Mouse (Mus musculus): ENCODE measurements around the gene Speg. TPM values are rescaled to one million over a fixed set of nuclear protein-coding genes. Genes with fewer than 3 reads are reported as not detected.
A peak's percentile ranks its signal among the peaks of the same experiment; 100 is the strongest.

Speg gene
- polyA plus RNA-seq, 1 experiment, result 34.6 TPM

- Histone ChIP-seq H3K36me3 (ENCODE audit: control insufficient read depth, insufficient read depth, low read length) (no peaks in the 10 kb centered on the region), H3K27me3 (replicated peaks; ENCODE audit: control insufficient read depth, insufficient read depth, low read length) (no peaks in the 10 kb centered on the region; the same call in none of the 2 replicates), H3K4me1 (ENCODE audit: control insufficient read depth, insufficient read depth, low read length) (no peaks in the 10 kb centered on the region), H3K27ac (ENCODE audit: insufficient read depth, low read depth, low read length) (no peak overlapping the region), H3K4me3 (ENCODE audit: insufficient read depth, low read depth, low read length) (no peak overlapping the region)
- TF ChIP-seq POLR2A (IDR thresholded peaks at IDR 0.05; ENCODE audit: low read depth, low read length), result no peak
- TF ChIP-seq CTCF (conservative IDR thresholded peaks at IDR 0.05; ENCODE audit: insufficient read depth, insufficient read length, low read depth, low read length), result no peak
- DNase-seq, result no peak
- WGBS, result 77% methylated on average over 5 of the region's 5 CpGs
These were observed 76.8 kb downstream of the Speg start for GRCm38 (mm10) chr1:75451900-75452299.

DNA sequence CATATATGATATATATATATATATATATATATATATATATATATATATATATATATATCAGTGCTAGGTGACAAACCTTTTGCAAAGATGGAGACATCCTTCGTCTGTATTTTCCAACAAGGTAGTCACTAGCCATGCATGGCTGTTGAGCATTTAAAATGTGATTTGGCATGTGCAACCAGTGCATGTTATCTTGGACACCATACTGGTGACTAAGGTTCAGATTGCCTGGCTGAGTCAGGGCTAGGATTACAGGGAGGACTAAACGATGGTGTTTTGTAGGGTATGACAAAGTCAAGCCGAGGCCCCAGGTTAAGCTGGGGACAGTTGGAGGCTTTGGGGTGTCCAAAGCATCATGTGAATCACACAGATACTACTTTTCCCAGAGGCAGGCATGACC lies 80.3 kb downstream of the Speg start:
- Histone ChIP-seq H3K4me3 (ENCODE audit: insufficient read depth, low read depth, low read length) (no peak overlapping the region), H3K27me3 (replicated peaks; ENCODE audit: control insufficient read depth, insufficient read depth, low read length) (no peaks in the 10 kb centered on the region; the same call in none of the 2 replicates), H3K4me1 (ENCODE audit: control insufficient read depth, insufficient read depth, low read length) (no peaks in the 10 kb centered on the region), H3K27ac (ENCODE audit: insufficient read depth, low read depth, low read length) (no peak overlapping the region), H3K36me3 (ENCODE audit: control insufficient read depth, insufficient read depth, low read length) (no peaks in the 10 kb centered on the region)
- TF ChIP-seq CTCF (conservative IDR thresholded peaks at IDR 0.05; ENCODE audit: insufficient read depth, insufficient read length, low read depth, low read length) (no peak), POLR2A (IDR thresholded peaks at IDR 0.05; ENCODE audit: low read depth, low read length) (no peak)
- DNase-seq, result no peak
- 69% methylated on average over 3 of the region's 3 CpGs for WGBS

DNA sequence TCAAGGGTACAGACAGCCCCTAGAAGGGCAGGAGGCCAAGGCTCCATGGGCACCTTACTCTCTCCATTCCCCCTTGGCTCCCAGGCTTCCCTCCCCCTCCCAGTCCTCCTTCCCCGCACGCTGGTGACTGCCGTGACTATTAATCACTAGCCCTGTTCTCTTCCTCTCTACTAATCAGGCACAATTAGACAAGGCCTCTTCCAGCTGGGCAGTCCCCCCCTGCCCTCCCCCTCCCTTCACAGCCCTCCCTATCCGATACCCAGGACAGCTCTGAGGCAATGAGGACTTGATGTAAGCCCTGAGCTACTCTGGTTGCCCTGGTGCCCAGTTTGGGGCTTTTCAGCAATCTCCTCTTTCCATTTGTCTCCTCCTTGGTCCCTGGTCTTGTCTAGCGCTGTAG lies 80.9 kb downstream of the Speg start:
- no peak for TF ChIP-seq POLR2A (IDR thresholded peaks at IDR 0.05; ENCODE audit: low read depth, low read length)
- TF ChIP-seq CTCF (conservative IDR thresholded peaks at IDR 0.05; ENCODE audit: insufficient read depth, insufficient read length, low read depth, low read length), result no peak
- Histone ChIP-seq H3K27ac (ENCODE audit: insufficient read depth, low read depth, low read length) (no peak overlapping the region), H3K4me1 (ENCODE audit: control insufficient read depth, insufficient read depth, low read length) (no peaks in the 10 kb centered on the region), H3K36me3 (ENCODE audit: control insufficient read depth, insufficient read depth, low read length) (no peaks in the 10 kb centered on the region), H3K27me3 (replicated peaks; ENCODE audit: control insufficient read depth, insufficient read depth, low read length) (no peaks in the 10 kb centered on the region; the same call in 1 of the 2 replicates), H3K4me3 (ENCODE audit: insufficient read depth, low read depth, low read length) (no peak overlapping the region)
- 47% methylated on average over 5 of the region's 5 CpGs for WGBS
- no peak for DNase-seq

GRCm38 (mm10) chr1:75456746-75457564 lies 81.9 kb downstream of the Speg start:
- H3K27me3 ChIP-seq (replicated peaks; ENCODE audit: control insufficient read depth, insufficient read depth, low read length), result no peaks in the 10 kb centered on the region; the same call in 1 of the 2 replicates
- no peak overlapping the region for H3K27ac ChIP-seq (ENCODE audit: insufficient read depth, low read depth, low read length)
- 30% methylated on average over 14 of the region's 14 CpGs for WGBS
- H3K36me3 ChIP-seq (ENCODE audit: control insufficient read depth, insufficient read depth, low read length), result no peaks in the 10 kb centered on the region
- no peak for DNase-seq
- no peak for TF ChIP-seq POLR2A (IDR thresholded peaks at IDR 0.05; ENCODE audit: low read depth, low read length)
- TF ChIP-seq CTCF (conservative IDR thresholded peaks at IDR 0.05; ENCODE audit: insufficient read depth, insufficient read length, low read depth, low read length), result peak; percentile 34; the same call in 1 of the 2 replicates
- no peak overlapping the region for H3K4me3 ChIP-seq (ENCODE audit: insufficient read depth, low read depth, low read length)
- no peaks in the 10 kb centered on the region for H3K4me1 ChIP-seq (ENCODE audit: control insufficient read depth, insufficient read depth, low read length)

- no peak for DNase-seq
- no peaks in the 10 kb centered on the region; the same call in 1 of the 2 replicates for H3K27me3 ChIP-seq (replicated peaks; ENCODE audit: control insufficient read depth, insufficient read depth, low read length)
- no peaks in the 10 kb centered on the region for H3K4me1 ChIP-seq (ENCODE audit: control insufficient read depth, insufficient read depth, low read length)
- H3K27ac ChIP-seq (ENCODE audit: insufficient read depth, low read depth, low read length), result no peak overlapping the region
- no peak overlapping the region for H3K4me3 ChIP-seq (ENCODE audit: insufficient read depth, low read depth, low read length)
- no peaks in the 10 kb centered on the region for H3K36me3 ChIP-seq (ENCODE audit: control insufficient read depth, insufficient read depth, low read length)
- WGBS, result 11% methylated on average over 10 of the region's 10 CpGs
- TF ChIP-seq POLR2A (IDR thresholded peaks at IDR 0.05; ENCODE audit: low read depth, low read length) (no peak), CTCF (conservative IDR thresholded peaks at IDR 0.05; ENCODE audit: insufficient read depth, insufficient read length, low read depth, low read length) (no peak)
These were observed 82.6 kb downstream of the Speg start for GRCm38 (mm10) chr1:75457710-75458024.

- no peak for TF ChIP-seq CTCF (conservative IDR thresholded peaks at IDR 0.05; ENCODE audit: insufficient read depth, insufficient read length, low read depth, low read length)
- no peak for TF ChIP-seq POLR2A (IDR thresholded peaks at IDR 0.05; ENCODE audit: low read depth, low read length)
- WGBS, result 7% methylated on average over 40 of the region's 42 CpGs
- Histone ChIP-seq H3K4me3 (ENCODE audit: insufficient read depth, low read depth, low read length) (peak overlapping the region; percentile 2; the same call in 1 of the 2 replicates), H3K4me1 (ENCODE audit: control insufficient read depth, insufficient read depth, low read length) (no peaks in the 10 kb centered on the region), H3K27ac (ENCODE audit: insufficient read depth, low read depth, low read length) (no peak overlapping the region), H3K27me3 (replicated peaks; ENCODE audit: control insufficient read depth, insufficient read depth, low read length) (no peaks in the 10 kb centered on the region; the same call in 1 of the 2 replicates), H3K36me3 (ENCODE audit: control insufficient read depth, insufficient read depth, low read length) (no peaks in the 10 kb centered on the region)
- peak; percentile 38 for DNase-seq
These were observed 83.1 kb downstream of the Speg start for GRCm38 (mm10) chr1:75458025-75458788.
